Comparison of ENCODE assay signal across 21 mouse cellular contexts in genomic region chr12:109972366-109973015, GRCm38 (mm10).
A peak's percentile ranks its signal among the peaks of the same experiment; 100 is the strongest.
DNase-seq lines count a peak whose midpoint lies in the region; ATAC-seq and TF ChIP-seq lines count a peak whose summit lies in the region.
"Had no signal": no experiment of that assay in that cellular context is flagged by ENCODE, and none has a peak within 500 bp of the region (broad histone marks: within the 10 kb centered on the region; RNA-seq: fewer than 3 reads in every experiment).

No protein-coding gene starts in this region.

- peak; percentile 20 to 31 for DNase-seq in frontal cortex, postnatal 36 days (ENCODE audit: low spot score in 2 of 2)
- no peak for DNase-seq in frontal cortex, postnatal 25 days (ENCODE audit: low spot score in 2 of 2)
- no peak for DNase-seq in left cerebral cortex, adult 2 months (ENCODE audit: extremely low spot score in 1 of 2, low spot score in 2 of 2)
- DNase-seq in left cerebral cortex, adult 11 months (ENCODE audit: low spot score), result no peak
- peak; percentile 0 for DNase-seq in 416B (ENCODE audit: low read depth)
- DNase-seq: cerebellum, adult 11-12 months; cerebellum, postnatal 25 days; gastrocnemius, adult 2 months; heart, adult 18-20 months; liver, embryonic 13.5 days; lung, postnatal 14 days; midbrain, embryonic 14.5 days; thymus, adult 2 months had no signal

- H3K27me3 ChIP-seq in midbrain, embryonic 13.5 days, result no peaks in the 10 kb centered on the region
- H3K27me3 ChIP-seq: heart, embryonic 15.5 days; liver, embryonic 13.5 days; neural tube, embryonic 15.5 days had no signal

- H3K36me3 ChIP-seq in midbrain, embryonic 13.5 days, result no peaks in the 10 kb centered on the region
- H3K36me3 ChIP-seq: heart, embryonic 15.5 days; hindbrain, embryonic 10.5 days; liver, embryonic 13.5 days; neural tube, embryonic 15.5 days had no signal

- peak overlapping the region; percentile 66 for H3K27ac ChIP-seq in left cerebral cortex, adult 2 months
- 0 out of 2 replicates have a peak overlapping the region, but pooled peaks have one; percentile 1 for H3K27ac ChIP-seq in cortical plate, adult 2 months (ENCODE audit: insufficient read depth, low read length)
- H3K27ac ChIP-seq in midbrain, embryonic 13.5 days, result no peak overlapping the region
- H3K27ac ChIP-seq: gastrocnemius, adult 2 months; heart, embryonic 15.5 days; hindbrain, embryonic 10.5 days; liver, embryonic 13.5 days; neural tube, embryonic 15.5 days had no signal

- ATAC-seq in midbrain, embryonic 13.5 days, result no peak
- ATAC-seq in erythroid progenitor cell, adult 5-6 weeks (replicated peaks; ENCODE audit: low FRiP score, poor library complexity, severe bottlenecking), result no peak
- ATAC-seq: forebrain, embryonic 16.5 days had no signal

- 79% methylated on average over 5 of the region's 5 CpGs for WGBS in midbrain, embryonic 13.5 days

- no peak overlapping the region for H3K9ac ChIP-seq in midbrain, embryonic 13.5 days (replicated peaks)
- H3K9ac ChIP-seq: heart, embryonic 15.5 days; liver, embryonic 13.5 days; neural tube, embryonic 15.5 days had no signal

- no peak overlapping the region for H3K4me2 ChIP-seq in midbrain, embryonic 13.5 days (replicated peaks)
- H3K4me2 ChIP-seq: heart, embryonic 15.5 days; liver, embryonic 13.5 days; neural tube, embryonic 15.5 days had no signal

- H3K4me1 ChIP-seq in cortical plate, adult 2 months (ENCODE audit: control insufficient read depth, insufficient read depth, low read length), result peaks cover 7% of the 10 kb centered on the region
- H3K4me1 ChIP-seq in midbrain, embryonic 13.5 days (replicated peaks), result no peaks in the 10 kb centered on the region; the same call in 1 of the 2 replicates
- H3K4me1 ChIP-seq: heart, embryonic 15.5 days; liver, embryonic 13.5 days; neural tube, embryonic 15.5 days had no signal

- TF ChIP-seq POLR2A in cortical plate, adult 2 months (IDR thresholded peaks at IDR 0.05; ENCODE audit: extremely low read depth, insufficient read depth, low read length), result no peak

- TF ChIP-seq CTCF in left cerebral cortex, adult 2 months (IDR thresholded peaks at IDR 0.05), result no peak
- TF ChIP-seq CTCF in cortical plate, adult 2 months (IDR thresholded peaks at IDR 0.05; ENCODE audit: extremely low read depth, insufficient read depth, low read length), result no peak

- H3K9me3 ChIP-seq in midbrain, embryonic 13.5 days, result no peaks in the 10 kb centered on the region
- H3K9me3 ChIP-seq: heart, embryonic 15.5 days; hindbrain, embryonic 10.5 days; liver, embryonic 13.5 days; neural tube, embryonic 15.5 days had no signal

- H3K4me3 ChIP-seq in left cerebral cortex, adult 2 months, result no peak overlapping the region
- H3K4me3 ChIP-seq in cortical plate, adult 2 months (ENCODE audit: insufficient read depth, low read length), result no peak overlapping the region
- no peak overlapping the region for H3K4me3 ChIP-seq in midbrain, embryonic 13.5 days (replicated peaks)
- H3K4me3 ChIP-seq: gastrocnemius, adult 2 months; heart, embryonic 15.5 days; hindbrain, embryonic 10.5 days; liver, embryonic 13.5 days; myocyte; neural tube, embryonic 15.5 days had no signal

- intact Hi-C loops in left cerebral cortex, adult 2 months (cut with DNase I), result loop anchor here (5.0 kb wide), 2 partner anchors 225 to 295 kb away; no protein-coding TSS in a partner anchor

Comparison
In these comparisons a context has a peak if more than half of its experiments do, and no peak if none do; other contexts are left out.
1. DNase-seq: peak in frontal cortex, postnatal 36 days (2 of 2) and 416B (single experiment); none in frontal cortex, postnatal 25 days (0 of 2), left cerebral cortex, adult 2 months (0 of 2) and left cerebral cortex, adult 11 months (single experiment).